Mouse (Mus musculus) hindbrain, embryonic 12.5 days (tissue): ENCODE data around the gene Dpp9. TPM values are rescaled to one million over a fixed set of nuclear protein-coding genes. Genes with fewer than 3 reads are reported as not detected.
A peak's percentile ranks its signal among the peaks of the same experiment; 100 is the strongest.

Experiments used
- ATAC-seq: fragments of 200-750 bp; cut with Nextera tagmentation; 2 replicates; pipeline ENCODE4 v1.8.0; 2017; ENCODE audit warnings: moderate TSS enrichment; ENCODE audit not compliant: low FRiP score
- H3K27ac ChIP-seq: fragments of 300-500 bp; sonication (generic); 2 replicates; pipeline ENCODE4 v1.5.1; 2016; ENCODE audit warnings: mild to moderate bottlenecking
- H3K27me3 ChIP-seq: fragments of 300-500 bp; sonication (generic); 2 replicates; pipeline ENCODE4 v1.6.1; 2016; ENCODE audit warnings: mild to moderate bottlenecking
- H3K36me3 ChIP-seq: fragments of 300-500 bp; sonication (generic); 2 replicates; pipeline ENCODE4 v1.6.1; 2016; ENCODE audit warnings: mild to moderate bottlenecking
- H3K4me1 ChIP-seq: fragments of 300-500 bp; sonication (generic); 2 replicates; pipeline ENCODE4 v1.6.1; 2016
- H3K4me2 ChIP-seq: fragments of 300-500 bp; sonication (generic); replicated peaks from 2 replicates; pipeline ENCODE4 v1.6.1; 2016; ENCODE audit warnings: mild to moderate bottlenecking
- H3K4me3 ChIP-seq: fragments of 300-500 bp; sonication (generic); 2 replicates; pipeline ENCODE4 v1.5.1; 2016; ENCODE audit warnings: mild to moderate bottlenecking
- H3K9ac ChIP-seq: fragments of 300-500 bp; sonication (generic); 2 replicates; pipeline ENCODE4 v1.6.1; 2016; ENCODE audit warnings: mild to moderate bottlenecking, moderate library complexity
- H3K9me3 ChIP-seq: fragments of 300-500 bp; sonication (generic); replicated peaks from 2 replicates; pipeline ENCODE4 v1.6.1; 2016; ENCODE audit warnings: mild to moderate bottlenecking
- WGBS: fragments of 180-500 bp; shearing (Covaris S2); methylation state at CpG from one replicate; pipeline ENCODE4 v1.1.7; 2016; 5-methylcytosine and 5-hydroxymethylcytosine counted together
- polyA plus RNA-seq: library from polyadenylated mRNA; unstranded; fragments of >200 nt; fragmentation: Nextera tagmentation; extraction: Ambion mirVana; gene quantifications from 2 replicates; pipeline ENCODE4 v1.2.1, GENCODE M21; 2016

The Dpp9 gene
- polyA plus RNA-seq, 1 experiment from 2014 or later, result 38.7 TPM

DNA sequence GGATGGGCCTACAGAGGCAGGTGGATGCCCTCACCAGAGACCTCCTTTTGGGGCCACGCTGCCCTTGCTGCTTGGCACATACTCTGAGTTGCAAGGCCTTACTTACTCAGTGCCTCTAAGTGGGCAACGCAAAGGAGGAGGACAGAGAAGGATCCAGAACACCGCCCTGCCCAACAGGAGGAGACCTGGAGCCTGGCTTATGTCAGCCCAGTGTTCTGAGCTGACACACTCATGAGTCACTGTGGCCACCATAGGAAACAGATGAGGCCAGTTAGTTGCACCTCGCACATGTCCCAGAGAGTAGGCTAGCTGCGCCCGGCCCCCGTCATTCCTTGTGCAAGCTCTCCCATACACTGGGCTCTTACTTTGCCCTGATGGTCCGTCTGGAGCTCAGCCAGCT lies 16.2 kb downstream of the Dpp9 start:
- ATAC-seq, result no peak
- H3K4me1 ChIP-seq, result no peaks in the 10 kb centered on the region
- no peaks in the 10 kb centered on the region for H3K27me3 ChIP-seq
- no peak overlapping the region for H3K27ac ChIP-seq
- WGBS, result 97% methylated on average over 8 of the region's 8 CpGs
- no peaks in the 10 kb centered on the region for H3K9me3 ChIP-seq
- H3K36me3 ChIP-seq, result peaks cover 93% of the 10 kb centered on the region
- no peak overlapping the region for H3K4me2 ChIP-seq
- no peak overlapping the region for H3K4me3 ChIP-seq
- H3K9ac ChIP-seq, result no peak overlapping the region

DNA sequence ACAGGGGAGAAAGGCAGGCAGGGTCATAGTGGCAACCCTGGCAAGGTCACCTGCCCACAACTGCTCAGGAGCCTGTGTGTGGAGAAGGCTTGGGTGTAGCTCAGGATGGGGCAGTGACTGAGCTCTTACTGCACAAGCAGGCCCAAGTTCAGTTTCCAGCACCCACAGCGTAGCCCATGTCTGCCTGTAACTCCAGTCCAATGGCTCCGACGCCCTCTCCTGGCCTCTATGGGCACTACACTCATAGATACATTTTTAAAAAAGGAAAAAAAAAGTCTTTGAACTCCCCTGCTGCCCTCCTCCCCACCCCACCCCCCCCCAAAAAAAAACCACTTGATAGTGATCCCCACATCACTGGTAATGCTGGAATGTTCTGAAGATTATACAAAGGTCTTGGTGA lies 17.1 kb downstream of the Dpp9 start:
- Histone ChIP-seq H3K4me3 (no peak overlapping the region), H3K4me1 (no peaks in the 10 kb centered on the region), H3K27me3 (no peaks in the 10 kb centered on the region), H3K9ac (no peak overlapping the region), H3K27ac (no peak overlapping the region), H3K9me3 (no peaks in the 10 kb centered on the region; the same call in 1 of the 2 replicates), H3K36me3 (peaks cover 93% of the 10 kb centered on the region), H3K4me2 (no peak overlapping the region)
- no peak for ATAC-seq
- 62% methylated on average over 3 of the region's 3 CpGs for WGBS

DNA sequence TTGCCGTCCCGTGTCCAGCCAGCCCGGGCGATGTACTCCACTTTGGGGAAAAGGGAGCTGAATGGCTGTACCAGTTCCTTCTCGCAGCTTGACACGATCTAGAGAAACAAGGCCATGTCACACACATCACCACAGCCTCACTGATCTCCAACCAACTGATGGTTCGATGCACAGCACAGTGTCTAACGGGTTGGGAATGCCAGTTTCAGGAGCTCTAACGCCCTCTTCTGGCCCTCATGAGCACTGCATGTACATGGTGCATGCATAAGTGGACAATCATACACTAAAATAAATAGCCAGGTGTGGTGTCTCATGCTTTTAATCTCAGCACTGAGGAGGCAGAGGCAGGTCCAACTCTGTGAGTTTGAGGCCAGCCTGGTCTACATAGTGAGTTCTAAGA lies 18.1 kb downstream of the Dpp9 start:
- Histone ChIP-seq H3K4me3 (no peak overlapping the region), H3K4me2 (no peak overlapping the region), H3K27ac (no peak overlapping the region), H3K36me3 (peaks cover 93% of the 10 kb centered on the region), H3K27me3 (no peaks in the 10 kb centered on the region), H3K9ac (no peak overlapping the region), H3K4me1 (no peaks in the 10 kb centered on the region), H3K9me3 (no peaks in the 10 kb centered on the region; the same call in 1 of the 2 replicates)
- 80% methylated on average over 9 of the region's 9 CpGs for WGBS
- ATAC-seq, result no peak

DNA sequence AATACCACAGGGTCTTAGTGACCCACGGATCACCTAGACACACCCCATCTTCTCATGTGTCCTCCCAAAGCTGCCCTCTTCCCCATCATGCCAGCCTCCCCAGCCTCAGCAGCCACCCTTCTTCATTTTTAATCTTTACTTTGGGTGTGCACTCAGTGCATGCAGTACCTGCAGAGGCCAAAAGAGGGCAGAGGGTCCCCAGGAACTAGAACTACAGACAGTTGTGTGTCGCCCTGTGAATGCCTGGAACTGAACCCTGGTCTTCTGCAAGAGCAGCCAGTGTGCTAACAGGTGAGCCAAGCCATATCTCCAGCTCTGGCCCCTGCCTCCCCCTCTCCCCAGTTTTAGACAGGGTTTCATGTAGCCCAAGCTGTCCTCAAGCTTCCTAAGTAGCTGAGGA lies 21.8 kb downstream of the Dpp9 start:
- Histone ChIP-seq H3K27ac (no peak overlapping the region), H3K9ac (no peak overlapping the region), H3K9me3 (no peaks in the 10 kb centered on the region; the same call in 1 of the 2 replicates), H3K4me3 (no peak overlapping the region), H3K4me1 (no peaks in the 10 kb centered on the region), H3K27me3 (no peaks in the 10 kb centered on the region), H3K4me2 (no peak overlapping the region), H3K36me3 (peaks cover 93% of the 10 kb centered on the region)
- no peak for ATAC-seq
- 79% methylated on average over 2 of the region's 2 CpGs for WGBS

DNA sequence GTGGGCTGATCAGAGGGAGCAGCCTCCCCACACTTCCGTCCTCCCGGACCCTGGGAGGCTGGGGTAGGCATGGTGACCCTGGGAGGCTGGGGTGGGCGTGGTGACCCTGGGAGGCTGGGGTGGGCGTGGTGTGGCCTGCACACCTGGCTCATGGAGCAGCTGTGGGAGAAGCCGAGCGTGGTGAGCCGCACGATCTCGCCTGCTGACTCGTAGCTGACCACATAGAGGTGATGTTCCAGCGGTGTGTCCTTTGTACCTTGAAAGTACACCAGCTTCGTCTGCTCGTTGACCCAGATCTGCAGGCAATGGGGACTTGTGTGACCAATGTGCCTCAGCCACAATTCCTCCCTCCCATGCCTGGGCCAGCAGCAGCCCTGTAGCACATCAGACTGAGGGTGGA lies 23.9 kb downstream of the Dpp9 start:
- 93% methylated on average over 13 of the region's 13 CpGs for WGBS
- Histone ChIP-seq H3K36me3 (peaks cover 97% of the 10 kb centered on the region), H3K27ac (no peak overlapping the region), H3K4me3 (no peak overlapping the region), H3K9me3 (no peaks in the 10 kb centered on the region; the same call in 1 of the 2 replicates), H3K27me3 (no peaks in the 10 kb centered on the region), H3K4me1 (no peaks in the 10 kb centered on the region), H3K9ac (no peak overlapping the region), H3K4me2 (no peak overlapping the region)
- ATAC-seq, result no peak

DNA sequence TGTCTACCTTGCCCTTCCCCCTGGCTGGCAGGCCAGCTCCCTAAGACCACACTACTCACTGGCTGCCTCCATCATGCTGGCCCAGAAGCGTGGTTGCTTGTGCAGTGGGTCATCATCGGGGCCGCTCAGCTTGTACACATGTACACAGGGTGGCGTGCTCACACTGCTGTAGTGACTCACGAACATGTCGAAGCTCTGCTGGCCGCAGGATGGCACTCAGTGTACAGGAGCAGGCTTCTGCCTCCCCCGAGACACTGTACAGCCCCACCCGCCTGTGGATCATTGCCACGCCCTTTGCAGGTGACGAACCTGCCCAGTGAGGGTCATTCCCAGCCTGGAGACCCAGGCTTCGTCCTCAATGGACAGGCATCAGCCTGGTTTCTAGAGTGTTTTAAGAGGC lies 24.3 kb downstream of the Dpp9 start:
- Histone ChIP-seq H3K27ac (no peak overlapping the region), H3K9ac (no peak overlapping the region), H3K4me3 (no peak overlapping the region), H3K4me2 (no peak overlapping the region), H3K27me3 (no peaks in the 10 kb centered on the region), H3K36me3 (peaks cover 100% of the 10 kb centered on the region), H3K4me1 (no peaks in the 10 kb centered on the region), H3K9me3 (no peaks in the 10 kb centered on the region; the same call in 1 of the 2 replicates)
- WGBS, result 93% methylated on average over 12 of the region's 12 CpGs
- no peak for ATAC-seq

DNA sequence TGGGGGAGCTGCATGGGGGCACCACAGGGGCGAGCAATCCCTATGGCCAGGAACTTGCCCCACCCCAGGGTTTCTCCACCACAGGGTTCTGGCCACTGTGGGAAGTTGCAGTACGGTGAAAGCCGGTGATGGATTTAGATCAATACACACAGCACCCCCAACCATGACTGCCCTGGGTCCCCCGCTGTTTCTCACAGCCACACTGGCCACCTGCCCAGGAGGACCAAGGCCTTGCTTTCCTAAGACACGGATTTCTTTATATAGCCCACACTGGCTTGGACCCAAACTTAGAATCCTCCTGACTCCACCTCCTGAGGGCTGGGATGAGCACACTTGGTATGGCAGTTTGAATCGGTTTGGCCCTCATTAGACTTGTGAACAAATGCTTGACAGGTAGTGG lies 27.4 kb downstream of the Dpp9 start:
- Histone ChIP-seq H3K27ac (no peak overlapping the region), H3K9ac (no peak overlapping the region), H3K27me3 (no peaks in the 10 kb centered on the region), H3K4me3 (no peak overlapping the region), H3K4me2 (no peak overlapping the region), H3K4me1 (no peaks in the 10 kb centered on the region), H3K36me3 (peaks cover 99% of the 10 kb centered on the region), H3K9me3 (no peaks in the 10 kb centered on the region)
- ATAC-seq, result no peak
- WGBS, result 92% methylated on average over 6 of the region's 6 CpGs

DNA sequence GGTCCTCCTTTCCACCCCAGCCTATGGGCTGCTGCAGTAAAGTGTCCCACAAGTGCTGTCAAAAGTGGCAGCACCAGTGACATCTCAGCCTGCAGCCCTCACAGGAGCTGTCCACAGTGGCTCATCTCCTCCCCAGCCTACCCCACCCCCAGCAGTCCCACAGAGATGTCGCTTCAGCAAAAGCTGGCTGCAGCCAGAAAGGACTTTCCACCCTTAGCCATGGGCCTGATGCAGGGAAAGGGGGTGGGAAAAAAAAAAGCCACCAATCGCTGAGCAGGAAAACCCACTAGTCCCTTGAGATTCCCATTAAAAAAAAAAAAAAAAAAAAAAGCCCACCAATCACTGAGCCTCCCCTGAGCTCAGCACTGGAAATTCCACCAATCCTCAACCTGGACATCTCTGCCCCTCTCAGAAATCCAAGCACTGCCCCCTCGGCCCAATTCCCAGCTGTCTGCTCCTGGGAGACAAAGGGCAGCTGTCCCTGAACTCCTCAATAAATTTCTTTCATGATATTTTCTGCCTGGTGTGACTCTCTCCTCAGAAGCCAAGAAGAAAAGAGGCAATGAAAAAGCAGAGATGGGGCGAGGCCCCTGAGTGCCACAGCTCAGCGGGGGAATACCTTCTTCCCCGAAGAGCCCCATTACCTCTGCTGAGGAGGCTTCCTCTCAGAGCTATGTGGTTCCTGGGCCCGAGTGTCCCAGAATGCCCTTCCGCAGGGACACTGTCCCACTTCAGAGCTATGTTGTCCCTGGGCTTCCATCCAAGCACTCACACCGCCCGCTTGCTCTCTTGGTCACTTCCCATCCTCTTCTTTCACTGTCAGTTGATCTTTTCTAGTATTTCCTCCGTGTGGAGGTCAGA lies 33.2 kb downstream of the Dpp9 start:
- Histone ChIP-seq H3K9ac (peak overlapping the region; percentile 41), H3K9me3 (no peaks in the 10 kb centered on the region), H3K4me3 (no peak overlapping the region), H3K27ac (peak overlapping the region; percentile 79), H3K4me2 (peak overlapping the region; percentile 11; the same call in 1 of the 2 replicates), H3K36me3 (peaks cover 64% of the 10 kb centered on the region), H3K4me1 (peaks cover 29% of the 10 kb centered on the region), H3K27me3 (no peaks in the 10 kb centered on the region)
- 0 out of 2 replicates have a peak, but pooled peaks have one; percentile 18 for ATAC-seq
- WGBS, result 35% methylated on average over 11 of the region's 11 CpGs

DNA sequence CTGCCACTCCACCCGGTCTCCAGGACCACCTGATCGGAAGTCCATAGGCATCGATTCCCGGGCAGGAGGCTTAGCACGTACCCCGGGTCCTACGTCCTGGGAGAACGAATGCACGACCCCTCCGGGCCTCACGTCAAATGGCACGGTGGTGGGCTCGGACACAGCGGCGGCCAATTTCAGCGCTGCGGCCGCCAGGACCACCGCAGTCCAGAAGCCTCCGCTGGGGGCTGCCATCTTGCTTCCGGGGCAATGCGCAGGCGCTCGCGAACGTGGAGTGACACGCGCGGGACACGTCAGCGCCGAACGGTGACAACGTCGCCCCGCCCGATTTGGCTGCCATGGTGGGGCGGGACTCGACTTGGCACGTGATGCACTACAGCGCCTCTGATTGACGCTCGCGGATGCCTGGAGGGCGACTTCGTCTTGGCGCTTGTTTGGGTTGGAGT lies 35.0 kb downstream of the Dpp9 start, which contains the start of gene Mydgf:
Mydgf (minus strand) TSS at position 263 of the 446 bp plus-strand sequence.
- Histone ChIP-seq H3K36me3 (peaks cover 64% of the 10 kb centered on the region), H3K4me2 (peak within 1 kb of the TSS; percentile 86), H3K4me1 (peaks cover 29% of the 10 kb centered on the region), H3K27ac (peak within 1 kb of the TSS; percentile 53; the same call in 1 of the 2 replicates), H3K4me3 (peak within 1 kb of the TSS; percentile 72), H3K9ac (peak within 1 kb of the TSS; percentile 82), H3K27me3 (no peaks in the 10 kb centered on the region), H3K9me3 (no peaks in the 10 kb centered on the region)
- under 1% methylated on average over 47 of the region's 47 CpGs for WGBS
- peak; percentile 90 for ATAC-seq

DNA sequence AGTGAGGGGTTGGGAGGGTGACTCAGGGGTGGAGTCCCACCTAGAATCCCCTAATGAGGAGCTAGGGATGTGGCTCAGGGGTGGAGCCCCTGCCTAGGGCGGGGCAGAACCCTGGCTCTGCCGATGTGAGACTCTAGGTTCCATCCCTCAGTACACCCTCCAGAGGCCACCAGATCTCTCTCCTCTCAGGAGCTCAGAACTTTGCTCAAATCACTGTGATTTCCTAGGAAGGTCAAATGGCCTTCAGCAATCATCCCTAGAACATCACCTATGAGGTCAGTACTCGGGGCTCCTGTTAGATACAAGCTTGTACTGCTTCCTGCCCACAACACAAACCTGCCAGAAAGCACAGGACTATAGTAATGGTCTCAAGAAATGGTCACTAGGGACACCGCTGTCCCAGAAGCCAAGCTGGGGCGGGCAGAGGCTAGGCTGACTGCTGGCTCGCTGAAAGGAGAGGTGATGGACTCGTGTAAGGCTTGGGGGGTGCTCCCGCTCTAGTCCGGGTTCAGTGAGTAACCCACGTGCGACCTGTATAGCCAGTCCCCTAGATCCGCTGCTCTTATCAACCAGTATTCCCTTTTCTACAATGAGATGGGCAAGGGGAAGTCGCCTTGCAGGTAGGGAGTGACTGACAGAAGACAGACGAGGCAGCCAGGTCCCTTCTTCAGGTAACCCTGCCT lies 35.6 kb downstream of the Dpp9 start:
- peak overlapping the region; percentile 82 for H3K9ac ChIP-seq
- H3K27me3 ChIP-seq, result no peaks in the 10 kb centered on the region
- 2% methylated on average over 14 of the region's 14 CpGs for WGBS
- H3K36me3 ChIP-seq, result peaks cover 61% of the 10 kb centered on the region
- no peaks in the 10 kb centered on the region for H3K9me3 ChIP-seq
- H3K4me2 ChIP-seq, result peak overlapping the region; percentile 86
- H3K4me3 ChIP-seq, result peak overlapping the region; percentile 72
- peak overlapping the region; percentile 53; the same call in 1 of the 2 replicates for H3K27ac ChIP-seq
- ATAC-seq, result peak; percentile 42
- H3K4me1 ChIP-seq, result peaks cover 29% of the 10 kb centered on the region

DNA sequence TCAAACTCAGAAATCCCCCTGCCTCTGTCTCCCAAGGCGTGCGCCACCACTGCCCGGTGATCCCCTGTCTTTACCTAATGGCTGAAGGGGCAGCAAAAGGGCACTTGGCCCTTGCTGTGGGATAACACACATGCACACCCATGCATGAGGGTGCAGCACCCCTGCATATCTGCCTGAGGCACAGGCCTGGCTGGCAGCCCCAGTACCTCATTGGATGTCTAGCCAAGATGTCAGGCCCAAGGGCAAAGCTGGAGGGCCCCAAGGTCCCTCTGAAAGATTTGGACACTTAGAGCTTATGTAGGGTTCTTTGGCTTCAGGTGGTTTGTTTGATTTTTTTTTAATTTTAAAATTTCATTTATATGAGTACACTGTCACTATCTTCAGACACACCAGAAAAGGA lies 43.3 kb downstream of the Dpp9 start:
- no peak for ATAC-seq

DNA sequence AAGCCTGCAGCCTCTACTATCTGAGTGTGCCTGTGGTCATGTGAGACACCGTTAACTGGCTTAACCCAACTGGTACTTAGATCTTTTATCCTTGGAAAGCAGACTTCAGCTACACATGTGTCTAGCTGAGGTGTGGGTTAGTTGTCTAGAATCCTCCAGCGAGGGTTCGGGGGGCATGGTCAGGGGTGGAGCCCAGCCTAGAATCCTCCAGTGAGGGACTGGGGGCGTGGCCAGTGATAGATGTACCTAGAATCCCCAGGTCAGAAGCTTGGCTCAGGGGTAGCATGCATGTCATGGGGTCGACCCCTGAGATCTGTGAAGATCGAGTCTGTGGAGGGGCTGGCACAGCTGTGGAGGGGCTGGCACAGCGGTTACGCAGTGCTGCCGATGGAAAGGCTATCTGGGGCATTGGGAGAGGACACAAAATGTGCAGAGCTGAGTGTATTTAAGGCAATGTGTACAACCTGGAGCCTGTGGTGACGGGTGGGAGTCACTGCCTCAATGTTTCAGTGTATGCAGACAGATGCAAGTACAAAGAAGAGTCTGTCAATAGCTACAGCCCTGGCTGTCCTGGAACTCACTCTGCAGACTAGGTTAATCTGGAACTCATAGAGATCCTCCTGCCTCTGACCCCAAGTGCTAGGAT lies 45.2 kb downstream of the Dpp9 start:
- 62% methylated on average over 10 of the region's 10 CpGs for WGBS
- Histone ChIP-seq H3K27ac (no peak overlapping the region), H3K36me3 (peaks cover 38% of the 10 kb centered on the region), H3K9me3 (no peaks in the 10 kb centered on the region), H3K27me3 (no peaks in the 10 kb centered on the region; the same call in 1 of the 2 replicates), H3K4me3 (no peak overlapping the region), H3K4me1 (peaks cover 14% of the 10 kb centered on the region), H3K4me2 (no peak overlapping the region), H3K9ac (no peak overlapping the region)
- no peak for ATAC-seq

More for the DNA sequence above, 43.3 kb downstream of the Dpp9 start:
- Histone ChIP-seq H3K27ac (no peak overlapping the region), H3K4me1 (peaks cover 6% of the 10 kb centered on the region), H3K4me2 (no peak overlapping the region), H3K9ac (no peak overlapping the region), H3K9me3 (no peaks in the 10 kb centered on the region), H3K36me3 (peaks cover 56% of the 10 kb centered on the region), H3K27me3 (no peaks in the 10 kb centered on the region), H3K4me3 (no peak overlapping the region)
- 98% methylated on average over 3 of the region's 3 CpGs for WGBS
